In genomic region chr9:42324640-42325394, GRCm38 (mm10) we compare ENCODE assay signal across 10 mouse cellular contexts.
DNase-seq lines count a peak whose midpoint lies in the region; ATAC-seq and TF ChIP-seq lines count a peak whose summit lies in the region.
"Had no signal": no experiment of that assay in that cellular context is flagged by ENCODE, and none has a peak within 500 bp of the region (broad histone marks: within the 10 kb centered on the region; RNA-seq: fewer than 3 reads in every experiment).

No protein-coding gene starts in this region.

- H3K79me2 ChIP-seq in heart, adult 2 months (replicated peaks; ENCODE audit: control insufficient read depth, insufficient read depth, low read length): no peaks in the 10 kb centered on the region

- TF ChIP-seq EP300 in heart, adult 2 months (IDR thresholded peaks at IDR 0.05; ENCODE audit: insufficient read depth, low read depth, low read length): no peak
- TF ChIP-seq EP300 in ES-Bruce4 (IDR thresholded peaks at IDR 0.05; ENCODE audit: insufficient read depth, low read depth, low read length): no peak

- H3K36me3 ChIP-seq in heart, embryonic 13.5 days: no peaks in the 10 kb centered on the region
- H3K36me3 ChIP-seq in heart, adult 2 months (ENCODE audit: control insufficient read depth, insufficient read depth, low read length): no peaks in the 10 kb centered on the region
- no peaks in the 10 kb centered on the region for H3K36me3 ChIP-seq in ES-Bruce4 (ENCODE audit: control insufficient read depth, insufficient read depth, low read length, poor library complexity, severe bottlenecking)
- no peaks in the 10 kb centered on the region for H3K36me3 ChIP-seq in forebrain, embryonic 11.5 days (ENCODE audit: control insufficient read depth, insufficient read depth, low read length)
- H3K36me3 ChIP-seq in liver, embryonic 13.5 days: no peaks in the 10 kb centered on the region

- no peak overlapping the region for H3K27ac ChIP-seq in heart, embryonic 13.5 days (replicated peaks)
- H3K27ac ChIP-seq in heart, adult 2 months: no peak overlapping the region
- no peak overlapping the region for H3K27ac ChIP-seq in ES-Bruce4 (ENCODE audit: insufficient read depth, low read length)
- H3K27ac ChIP-seq in forebrain, embryonic 11.5 days (ENCODE audit: low read depth, low read length): no peak overlapping the region
- H3K27ac ChIP-seq in liver, embryonic 13.5 days: no peak overlapping the region

- 45% methylated on average over 29 of the region's 29 CpGs for WGBS in heart, embryonic 13.5 days
- 56% methylated on average over 29 of the region's 29 CpGs for WGBS in heart, adult 2 months
- 61% methylated on average over 29 of the region's 29 CpGs for WGBS in forebrain, embryonic 11.5 days
- WGBS in liver, embryonic 13.5 days (ENCODE audit: insufficient replicate concordance): 47% methylated on average over 29 of the region's 29 CpGs

- no peak for DNase-seq in heart, adult 2 months
- DNase-seq in forebrain, embryonic 11.5 days (ENCODE audit: low spot score): peak; percentile 41
- no peak for DNase-seq in liver, embryonic 13.5 days
- no peak for DNase-seq in cerebellum, postnatal 4 days (ENCODE audit: low spot score in 2 of 2)
- no peak for DNase-seq in gastrocnemius, postnatal 25 days
- DNase-seq: heart, postnatal 14 days; lung, postnatal 10 days had no signal

- peaks cover 47% of the 10 kb centered on the region for H3K27me3 ChIP-seq in heart, embryonic 13.5 days (replicated peaks)
- H3K27me3 ChIP-seq in heart, adult 2 months (ENCODE audit: control insufficient read depth, insufficient read depth, low read length): no peaks in the 10 kb centered on the region
- no peaks in the 10 kb centered on the region for H3K27me3 ChIP-seq in ES-Bruce4 (ENCODE audit: control insufficient read depth, insufficient read depth, low read length, poor library complexity, severe bottlenecking)
- no peaks in the 10 kb centered on the region for H3K27me3 ChIP-seq in forebrain, embryonic 11.5 days (ENCODE audit: control insufficient read depth, insufficient read depth, low read length)
- H3K27me3 ChIP-seq in liver, embryonic 13.5 days: peaks cover 7% of the 10 kb centered on the region

- no peak for ATAC-seq in heart, embryonic 13.5 days (ENCODE audit: extremely low read depth, insufficient number of reproducible peaks, low FRiP score, low TSS enrichment)
- no peak for ATAC-seq in forebrain, embryonic 11.5 days (replicated peaks; ENCODE audit: low FRiP score)
- no peak for ATAC-seq in liver, embryonic 13.5 days (ENCODE audit: low read depth)
- no peak for ATAC-seq in megakaryocyte progenitor cell, adult 5-6 weeks (replicated peaks; ENCODE audit: poor library complexity)

- H3K9ac ChIP-seq in heart, embryonic 13.5 days: no peak overlapping the region
- no peak overlapping the region for H3K9ac ChIP-seq in heart, adult 2 months (ENCODE audit: low read depth, low read length)
- H3K9ac ChIP-seq in ES-Bruce4 (ENCODE audit: low read depth, poor library complexity, severe bottlenecking): no peak overlapping the region
- H3K9ac ChIP-seq in forebrain, embryonic 11.5 days (ENCODE audit: low read length): no peak overlapping the region
- H3K9ac ChIP-seq in liver, embryonic 13.5 days: no peak overlapping the region

- intact Hi-C loops in heart, adult 2 months (cut with DNase I): loop anchor here (5.0 kb wide), 1 partner anchor 277 kb away; no protein-coding TSS in a partner anchor

- peaks cover 4% of the 10 kb centered on the region; the same call in 1 of the 2 replicates for H3K9me3 ChIP-seq in heart, embryonic 13.5 days
- no peaks in the 10 kb centered on the region; the same call in 1 of the 2 replicates for H3K9me3 ChIP-seq in ES-Bruce4 (replicated peaks; ENCODE audit: control insufficient read depth, insufficient read depth, low read length, poor library complexity, severe bottlenecking)
- no peaks in the 10 kb centered on the region for H3K9me3 ChIP-seq in forebrain, embryonic 11.5 days (ENCODE audit: control insufficient read depth, low read length)
- no peaks in the 10 kb centered on the region for H3K9me3 ChIP-seq in liver, embryonic 13.5 days (replicated peaks)

- TF ChIP-seq CTCF in heart, adult 2 months (IDR thresholded peaks at IDR 0.05): no peak
- peak; percentile 64 for TF ChIP-seq CTCF in ES-Bruce4 (IDR thresholded peaks at IDR 0.05; ENCODE audit: low read depth, low read length)

- H3K4me3 ChIP-seq in heart, embryonic 13.5 days: 0 out of 2 replicates have a peak overlapping the region, but pooled peaks have one; percentile 6
- no peak overlapping the region for H3K4me3 ChIP-seq in heart, adult 2 months
- H3K4me3 ChIP-seq in ES-Bruce4 (ENCODE audit: low read depth, low read length): no peak overlapping the region
- no peak overlapping the region for H3K4me3 ChIP-seq in forebrain, embryonic 11.5 days (ENCODE audit: low read depth, low read length)
- no peak overlapping the region for H3K4me3 ChIP-seq in liver, embryonic 13.5 days (replicated peaks)

- H3K4me2 ChIP-seq in heart, embryonic 13.5 days: peak overlapping the region; percentile 44
- no peak overlapping the region for H3K4me2 ChIP-seq in forebrain, embryonic 11.5 days (ENCODE audit: low read depth, low read length, severe bottlenecking)
- H3K4me2 ChIP-seq in liver, embryonic 13.5 days: 0 out of 2 replicates have a peak overlapping the region, but pooled peaks have one; percentile 12

- no peak for TF ChIP-seq POLR2A in heart, adult 2 months (IDR thresholded peaks at IDR 0.05; ENCODE audit: insufficient read depth, low read depth, low read length)
- no peak for TF ChIP-seq POLR2A in ES-Bruce4 (IDR thresholded peaks at IDR 0.05; ENCODE audit: insufficient read depth, low read length)

- H3K4me1 ChIP-seq in heart, embryonic 13.5 days: no peaks in the 10 kb centered on the region
- no peaks in the 10 kb centered on the region for H3K4me1 ChIP-seq in heart, adult 2 months (ENCODE audit: control insufficient read depth, insufficient read depth, low read length)
- H3K4me1 ChIP-seq in ES-Bruce4 (ENCODE audit: control insufficient read depth, insufficient read depth, low read length): no peaks in the 10 kb centered on the region
- H3K4me1 ChIP-seq in forebrain, embryonic 11.5 days (replicated peaks; ENCODE audit: control insufficient read depth, insufficient read depth, low read length): no peaks in the 10 kb centered on the region
- H3K4me1 ChIP-seq in liver, embryonic 13.5 days (replicated peaks): no peaks in the 10 kb centered on the region
